Mouse (Mus musculus): Measurements from ENCODE around the gene Arap2. TPM values are rescaled to one million over a fixed set of nuclear protein-coding genes. Genes with fewer than 3 reads are reported as not detected.
A peak's percentile ranks its signal among the peaks of the same experiment; 100 is the strongest.

Arap2 gene
- polyA plus RNA-seq, 1 experiment from 2014 or later, result 8.2 TPM

- no peak overlapping the region for H3K4me2 ChIP-seq (ENCODE audit: low read depth, low read length)
- H3K9ac ChIP-seq (ENCODE audit: low read depth, low read length), result no peak overlapping the region
- no peak for DNase-seq (ENCODE audit: low spot score)
- H3K27ac ChIP-seq (replicated peaks; ENCODE audit: low read depth, low read length), result no peak overlapping the region
- no peaks in the 10 kb centered on the region for H3K4me1 ChIP-seq (ENCODE audit: control insufficient read depth, insufficient read depth, low read length)
- H3K9me3 ChIP-seq (ENCODE audit: control insufficient read depth, low read length), result no peaks in the 10 kb centered on the region
- no peak for ATAC-seq (ENCODE audit: low read depth)
- H3K36me3 ChIP-seq (ENCODE audit: control insufficient read depth, insufficient read depth, low read length), result no peaks in the 10 kb centered on the region
- 91% methylated on average over 3 of the region's 3 CpGs for WGBS
- no peaks in the 10 kb centered on the region for H3K27me3 ChIP-seq (replicated peaks; ENCODE audit: control insufficient read depth, insufficient read depth, low read length)
- no peak overlapping the region for H3K4me3 ChIP-seq (ENCODE audit: low read depth, low read length)
Measured at GRCm38 (mm10) chr5:62716468-62716867, 49.5 kb downstream of the Arap2 start.

DNA sequence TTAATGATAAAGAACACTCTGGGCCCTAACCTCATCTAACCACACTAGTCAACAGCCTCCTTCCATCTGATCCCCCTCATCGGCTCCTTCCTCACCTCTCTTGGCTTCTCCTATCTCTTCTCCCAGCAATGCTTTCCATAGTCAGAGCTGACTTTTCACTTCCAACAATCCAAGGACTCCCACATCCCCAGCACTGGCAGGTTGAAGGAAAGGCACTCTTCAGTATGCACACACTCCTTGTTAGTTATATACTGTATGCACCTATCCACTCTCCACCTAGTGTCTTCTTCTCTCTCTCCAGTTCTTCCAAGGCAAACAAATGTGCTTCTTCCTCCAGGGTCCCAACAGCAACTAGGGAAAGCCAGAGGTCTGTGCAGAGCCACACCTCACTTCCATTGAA lies 50.0 kb downstream of the Arap2 start:
- no peak overlapping the region for H3K4me2 ChIP-seq (ENCODE audit: low read depth, low read length)
- DNase-seq (ENCODE audit: low spot score) (no peak), ATAC-seq (ENCODE audit: low read depth) (no peak)
- H3K27ac ChIP-seq (replicated peaks; ENCODE audit: low read depth, low read length), result no peak overlapping the region
- WGBS, result 67% methylated on average over 1 of the region's 1 CpGs
- no peaks in the 10 kb centered on the region for H3K36me3 ChIP-seq (ENCODE audit: control insufficient read depth, insufficient read depth, low read length)
- H3K27me3 ChIP-seq (replicated peaks; ENCODE audit: control insufficient read depth, insufficient read depth, low read length), result no peaks in the 10 kb centered on the region
- no peaks in the 10 kb centered on the region for H3K4me1 ChIP-seq (ENCODE audit: control insufficient read depth, insufficient read depth, low read length)
- no peak overlapping the region for H3K9ac ChIP-seq (ENCODE audit: low read depth, low read length)
- no peaks in the 10 kb centered on the region for H3K9me3 ChIP-seq (ENCODE audit: control insufficient read depth, low read length)
- no peak overlapping the region for H3K4me3 ChIP-seq (ENCODE audit: low read depth, low read length)

GRCm38 (mm10) chr5:62715436-62715835 lies 50.5 kb downstream of the Arap2 start:
- Histone ChIP-seq H3K4me3 (ENCODE audit: low read depth, low read length) (no peak overlapping the region), H3K9me3 (ENCODE audit: control insufficient read depth, low read length) (no peaks in the 10 kb centered on the region), H3K9ac (ENCODE audit: low read depth, low read length) (no peak overlapping the region), H3K36me3 (ENCODE audit: control insufficient read depth, insufficient read depth, low read length) (no peaks in the 10 kb centered on the region), H3K4me1 (ENCODE audit: control insufficient read depth, insufficient read depth, low read length) (no peaks in the 10 kb centered on the region), H3K27me3 (replicated peaks; ENCODE audit: control insufficient read depth, insufficient read depth, low read length) (no peaks in the 10 kb centered on the region), H3K27ac (replicated peaks; ENCODE audit: low read depth, low read length) (no peak overlapping the region), H3K4me2 (ENCODE audit: low read depth, low read length) (no peak overlapping the region)
- WGBS, result 27% methylated on average over 4 of the region's 4 CpGs
- ATAC-seq (ENCODE audit: low read depth) (no peak), DNase-seq (ENCODE audit: low spot score) (peak; percentile 5)

- no peak overlapping the region for H3K4me3 ChIP-seq (ENCODE audit: low read depth, low read length)
- ATAC-seq (ENCODE audit: low read depth) (no peak), DNase-seq (ENCODE audit: low spot score) (no peak)
- H3K27me3 ChIP-seq (replicated peaks; ENCODE audit: control insufficient read depth, insufficient read depth, low read length), result no peaks in the 10 kb centered on the region
- H3K4me1 ChIP-seq (ENCODE audit: control insufficient read depth, insufficient read depth, low read length), result no peaks in the 10 kb centered on the region
- H3K36me3 ChIP-seq (ENCODE audit: control insufficient read depth, insufficient read depth, low read length), result no peaks in the 10 kb centered on the region
- no peak overlapping the region for H3K27ac ChIP-seq (replicated peaks; ENCODE audit: low read depth, low read length)
- WGBS, result 71% methylated on average over 6 of the region's 6 CpGs
- no peak overlapping the region for H3K4me2 ChIP-seq (ENCODE audit: low read depth, low read length)
- no peaks in the 10 kb centered on the region for H3K9me3 ChIP-seq (ENCODE audit: control insufficient read depth, low read length)
- no peak overlapping the region for H3K9ac ChIP-seq (ENCODE audit: low read depth, low read length)
Measured at GRCm38 (mm10) chr5:62710955-62711354, 55.0 kb downstream of the Arap2 start.

GRCm38 (mm10) chr5:62706900-62707299 lies 59.1 kb downstream of the Arap2 start:
- Histone ChIP-seq H3K4me3 (ENCODE audit: low read depth, low read length) (no peak overlapping the region), H3K27me3 (replicated peaks; ENCODE audit: control insufficient read depth, insufficient read depth, low read length) (no peaks in the 10 kb centered on the region), H3K9me3 (ENCODE audit: control insufficient read depth, low read length) (no peaks in the 10 kb centered on the region), H3K9ac (ENCODE audit: low read depth, low read length) (no peak overlapping the region), H3K36me3 (ENCODE audit: control insufficient read depth, insufficient read depth, low read length) (no peaks in the 10 kb centered on the region), H3K4me1 (ENCODE audit: control insufficient read depth, insufficient read depth, low read length) (no peaks in the 10 kb centered on the region), H3K4me2 (ENCODE audit: low read depth, low read length) (no peak overlapping the region), H3K27ac (replicated peaks; ENCODE audit: low read depth, low read length) (no peak overlapping the region)
- ATAC-seq (ENCODE audit: low read depth) (no peak), DNase-seq (ENCODE audit: low spot score) (peak; percentile 61)
- WGBS, result 38% methylated on average over 7 of the region's 7 CpGs

- ATAC-seq (ENCODE audit: low read depth) (no peak), DNase-seq (ENCODE audit: low spot score) (peak; percentile 65)
- H3K4me1 ChIP-seq (ENCODE audit: control insufficient read depth, insufficient read depth, low read length), result peaks cover 3% of the 10 kb centered on the region; the same call in 1 of the 2 replicates
- no peak overlapping the region for H3K27ac ChIP-seq (replicated peaks; ENCODE audit: low read depth, low read length)
- H3K4me3 ChIP-seq (ENCODE audit: low read depth, low read length), result no peak overlapping the region
- no peaks in the 10 kb centered on the region for H3K36me3 ChIP-seq (ENCODE audit: control insufficient read depth, insufficient read depth, low read length)
- no peaks in the 10 kb centered on the region for H3K27me3 ChIP-seq (replicated peaks; ENCODE audit: control insufficient read depth, insufficient read depth, low read length)
- 24% methylated on average over 4 of the region's 4 CpGs for WGBS
- H3K4me2 ChIP-seq (ENCODE audit: low read depth, low read length), result no peak overlapping the region
- no peaks in the 10 kb centered on the region for H3K9me3 ChIP-seq (ENCODE audit: control insufficient read depth, low read length)
- H3K9ac ChIP-seq (ENCODE audit: low read depth, low read length), result no peak overlapping the region
Measured at GRCm38 (mm10) chr5:62689965-62690364, 76.0 kb downstream of the Arap2 start.

GRCm38 (mm10) chr5:62683751-62684150 lies 82.2 kb downstream of the Arap2 start:
- Histone ChIP-seq H3K4me3 (ENCODE audit: low read depth, low read length) (no peak overlapping the region), H3K9ac (ENCODE audit: low read depth, low read length) (no peak overlapping the region), H3K4me2 (ENCODE audit: low read depth, low read length) (no peak overlapping the region), H3K27me3 (replicated peaks; ENCODE audit: control insufficient read depth, insufficient read depth, low read length) (no peaks in the 10 kb centered on the region), H3K9me3 (ENCODE audit: control insufficient read depth, low read length) (no peaks in the 10 kb centered on the region), H3K27ac (replicated peaks; ENCODE audit: low read depth, low read length) (no peak overlapping the region), H3K4me1 (ENCODE audit: control insufficient read depth, insufficient read depth, low read length) (no peaks in the 10 kb centered on the region), H3K36me3 (ENCODE audit: control insufficient read depth, insufficient read depth, low read length) (no peaks in the 10 kb centered on the region)
- DNase-seq (ENCODE audit: low spot score) (no peak), ATAC-seq (ENCODE audit: low read depth) (no peak)
- 79% methylated on average over 3 of the region's 3 CpGs for WGBS

DNA sequence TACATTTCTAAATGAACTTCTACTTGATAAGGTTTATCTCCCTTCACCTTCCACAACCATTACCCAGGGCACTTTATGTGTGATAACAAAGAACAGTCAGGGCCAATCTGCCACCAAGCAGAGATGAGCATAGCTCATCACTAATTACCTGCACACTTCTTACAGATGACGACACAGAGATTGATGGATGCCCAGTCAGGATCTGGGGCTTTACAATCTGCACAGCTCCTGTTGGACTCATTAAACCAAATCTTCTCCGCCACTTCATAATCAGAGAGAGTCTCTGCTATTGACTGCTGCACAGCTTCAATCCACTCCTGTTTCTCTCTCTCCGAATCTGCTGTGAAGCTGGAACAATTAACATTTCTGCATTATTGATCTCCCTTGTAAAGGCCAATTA lies 82.8 kb downstream of the Arap2 start:
- no peaks in the 10 kb centered on the region for H3K27me3 ChIP-seq (replicated peaks; ENCODE audit: control insufficient read depth, insufficient read depth, low read length)
- no peaks in the 10 kb centered on the region for H3K9me3 ChIP-seq (ENCODE audit: control insufficient read depth, low read length)
- no peak overlapping the region for H3K4me2 ChIP-seq (ENCODE audit: low read depth, low read length)
- H3K4me1 ChIP-seq (ENCODE audit: control insufficient read depth, insufficient read depth, low read length), result no peaks in the 10 kb centered on the region
- no peak for DNase-seq (ENCODE audit: low spot score)
- H3K27ac ChIP-seq (replicated peaks; ENCODE audit: low read depth, low read length), result no peak overlapping the region
- H3K9ac ChIP-seq (ENCODE audit: low read depth, low read length), result no peak overlapping the region
- 80% methylated on average over 3 of the region's 3 CpGs for WGBS
- ATAC-seq (ENCODE audit: low read depth), result no peak
- H3K36me3 ChIP-seq (ENCODE audit: control insufficient read depth, insufficient read depth, low read length), result no peaks in the 10 kb centered on the region
- no peak overlapping the region for H3K4me3 ChIP-seq (ENCODE audit: low read depth, low read length)

GRCm38 (mm10) chr5:62677390-62677789 lies 88.6 kb downstream of the Arap2 start:
- Histone ChIP-seq H3K27ac (replicated peaks; ENCODE audit: low read depth, low read length) (no peak overlapping the region), H3K4me2 (ENCODE audit: low read depth, low read length) (no peak overlapping the region), H3K9me3 (ENCODE audit: control insufficient read depth, low read length) (no peaks in the 10 kb centered on the region), H3K4me3 (ENCODE audit: low read depth, low read length) (no peak overlapping the region), H3K9ac (ENCODE audit: low read depth, low read length) (no peak overlapping the region), H3K4me1 (ENCODE audit: control insufficient read depth, insufficient read depth, low read length) (0 out of 2 replicates have a peak, but pooled peaks cover 3% of the 10 kb centered on the region), H3K36me3 (ENCODE audit: control insufficient read depth, insufficient read depth, low read length) (no peaks in the 10 kb centered on the region), H3K27me3 (replicated peaks; ENCODE audit: control insufficient read depth, insufficient read depth, low read length) (no peaks in the 10 kb centered on the region)
- ATAC-seq (ENCODE audit: low read depth), result no peak
- WGBS, result 84% methylated on average over 7 of the region's 7 CpGs
- no peak for DNase-seq (ENCODE audit: low spot score)
